ENCODE assay signal across 25 mouse cellular contexts in genomic region chr1:87291416-87291815, GRCm38 (mm10). TPM values are rescaled to one million over a fixed set of nuclear protein-coding genes. Genes with fewer than 3 reads are reported as not detected.
DNase-seq lines count a peak whose midpoint lies in the region; ATAC-seq and TF ChIP-seq lines count a peak whose summit lies in the region.
"Had no signal": no experiment of that assay in that cellular context is flagged by ENCODE, and none has a peak within 500 bp of the region (broad histone marks: within the 10 kb centered on the region; RNA-seq: fewer than 3 reads in every experiment).

No protein-coding gene starts in this region.

- H3K9me3 ChIP-seq in heart, embryonic 11.5 days (replicated peaks; ENCODE audit: control insufficient read depth, low read length): no peaks in the 10 kb centered on the region
- no peaks in the 10 kb centered on the region for H3K9me3 ChIP-seq in kidney, embryonic 14.5 days (ENCODE audit: control insufficient read depth, low read length)
- H3K9me3 ChIP-seq: G1E; hindbrain, embryonic 15.5 days; limb, embryonic 10.5 days; liver, embryonic 15.5 days; lung, embryonic 15.5 days had no signal

- WGBS in heart, embryonic 11.5 days (ENCODE audit: insufficient replicate concordance): 62% methylated on average over 8 of the region's 8 CpGs
- WGBS in kidney, adult 2 months: 58% methylated on average over 8 of the region's 8 CpGs
- 77% methylated on average over 8 of the region's 8 CpGs for WGBS in kidney, embryonic 14.5 days

- H3K4me1 ChIP-seq in heart, embryonic 11.5 days (ENCODE audit: control insufficient read depth, insufficient read depth, low read length): no peaks in the 10 kb centered on the region
- H3K4me1 ChIP-seq in kidney, adult 2 months (ENCODE audit: control insufficient read depth, insufficient read depth, low read length): peaks cover 23% of the 10 kb centered on the region
- H3K4me1 ChIP-seq in kidney, embryonic 14.5 days (ENCODE audit: control insufficient read depth, insufficient read depth, low read length): peaks cover 2% of the 10 kb centered on the region; the same call in 1 of the 2 replicates
- H3K4me1 ChIP-seq: hindbrain, embryonic 15.5 days; limb, embryonic 10.5 days; liver, embryonic 15.5 days; lung, embryonic 15.5 days; megakaryocyte, embryonic 14.5 days had no signal

- H3K27me3 ChIP-seq in heart, embryonic 11.5 days (ENCODE audit: control insufficient read depth, insufficient read depth, low read length): no peaks in the 10 kb centered on the region
- H3K27me3 ChIP-seq in kidney, adult 2 months (replicated peaks; ENCODE audit: control insufficient read depth, insufficient read depth, low read length): no peaks in the 10 kb centered on the region
- no peaks in the 10 kb centered on the region for H3K27me3 ChIP-seq in kidney, embryonic 14.5 days (ENCODE audit: control insufficient read depth, insufficient read depth, low read length)
- H3K27me3 ChIP-seq: CH12.LX; hindbrain, embryonic 15.5 days; liver, embryonic 15.5 days; lung, embryonic 15.5 days had no signal

- no peak for TF ChIP-seq CTCF in kidney, adult 2 months (conservative IDR thresholded peaks at IDR 0.05; ENCODE audit: insufficient read depth, insufficient read length, low read depth, low read length)

- H3K4me2 ChIP-seq in heart, embryonic 11.5 days: no peak overlapping the region
- no peak overlapping the region for H3K4me2 ChIP-seq in kidney, embryonic 14.5 days (replicated peaks; ENCODE audit: low read depth, low read length)
- H3K4me2 ChIP-seq: hindbrain, embryonic 15.5 days; liver, embryonic 15.5 days; lung, embryonic 15.5 days had no signal

- no peak for TF ChIP-seq POLR2A in kidney, adult 2 months (IDR thresholded peaks at IDR 0.05; ENCODE audit: low read depth, low read length)

- no peak for ATAC-seq in heart, embryonic 11.5 days (replicated peaks; ENCODE audit: insufficient number of reproducible peaks, low FRiP score, low TSS enrichment)
- no peak for ATAC-seq in kidney, embryonic 14.5 days (ENCODE audit: low FRiP score, low TSS enrichment)
- ATAC-seq: forebrain, embryonic 14.5 days; midbrain, embryonic 16.5 days had no signal

- DNase-seq in heart, adult 18-20 months: peak; percentile 67 to 72
- peak; percentile 46 for DNase-seq in kidney, adult 2 months
- peak; percentile 17 for DNase-seq in right cerebral cortex, adult 18-20 months
- no peak for DNase-seq in right cerebral cortex, adult 2 months (ENCODE audit: low spot score in 2 of 2)
- peak; percentile 63 for DNase-seq in heart, postnatal 4 days
- DNase-seq: B cell, adult 2 months; cerebellum, adult 18-20 months; cerebellum, postnatal 25 days; embryo, embryonic 11 days; gastrocnemius, adult 2 months; kidney, adult 9 months; liver; lung, postnatal 36 days had no signal

- H3K9ac ChIP-seq in heart, embryonic 11.5 days (ENCODE audit: low read depth, low read length): no peak overlapping the region
- no peak overlapping the region for H3K9ac ChIP-seq in kidney, embryonic 14.5 days (ENCODE audit: low read depth, low read length)
- H3K9ac ChIP-seq: hindbrain, embryonic 15.5 days; liver, embryonic 15.5 days; lung, embryonic 15.5 days had no signal

- no peaks in the 10 kb centered on the region for H3K36me3 ChIP-seq in heart, embryonic 11.5 days (ENCODE audit: control insufficient read depth, insufficient read depth, low read length)
- no peaks in the 10 kb centered on the region for H3K36me3 ChIP-seq in kidney, adult 2 months (ENCODE audit: control insufficient read depth, insufficient read depth, low read length)
- H3K36me3 ChIP-seq in kidney, embryonic 14.5 days (ENCODE audit: control insufficient read depth, insufficient read depth, low read length): no peaks in the 10 kb centered on the region
- H3K36me3 ChIP-seq: G1E; hindbrain, embryonic 15.5 days; limb, embryonic 10.5 days; liver, embryonic 15.5 days; lung, embryonic 15.5 days had no signal

- no peak overlapping the region for H3K27ac ChIP-seq in heart, embryonic 11.5 days (ENCODE audit: low read depth, low read length)
- H3K27ac ChIP-seq in kidney, adult 2 months (ENCODE audit: insufficient read depth, low read depth, low read length): peak overlapping the region; percentile 58; the same call in 1 of the 2 replicates
- H3K27ac ChIP-seq in kidney, embryonic 14.5 days (ENCODE audit: low read depth, low read length): no peak overlapping the region
- H3K27ac ChIP-seq: hindbrain, embryonic 15.5 days; left cerebral cortex, adult 2 months; limb, embryonic 10.5 days; liver, embryonic 15.5 days; lung, embryonic 15.5 days had no signal

- no peak overlapping the region for H3K4me3 ChIP-seq in heart, embryonic 11.5 days (ENCODE audit: low read depth, low read length)
- no peak overlapping the region for H3K4me3 ChIP-seq in kidney, adult 2 months (ENCODE audit: insufficient read depth, low read depth, low read length)
- no peak overlapping the region for H3K4me3 ChIP-seq in kidney, embryonic 14.5 days (ENCODE audit: low read length)
- H3K4me3 ChIP-seq: gastrocnemius, adult 2 months; hindbrain, embryonic 15.5 days; left cerebral cortex, adult 2 months; limb, embryonic 10.5 days; liver, embryonic 15.5 days; lung, embryonic 15.5 days; megakaryocyte, embryonic 14.5 days had no signal

RNA-seq across cellular contexts. Expression of gene Efhd1, which starts 27.3 kb away (rescaled TPM):
- 1 to 10 TPM; 4.4 to 4.8 TPM for total RNA-seq in heart, adult 18-20 months (2021)
- 0.26 and 0.42 TPM in 2 replicates for polyA plus RNA-seq in heart, embryonic 11.5 days (2014; fragmentation: Nextera tagmentation; extraction: Ambion mirVana)
- polyA plus RNA-seq in kidney, adult 2 months (2012; rRNA removed): 152 and 161 TPM in 2 replicates
- polyA plus RNA-seq in kidney, embryonic 14.5 days (2014; fragmentation: Nextera tagmentation; extraction: Ambion mirVana): 2.6 and 3.6 TPM in 2 replicates
- 1 to 10 TPM; 2.6 to 3.0 TPM for total RNA-seq in heart, postnatal 4 days (2021)
- polyA plus RNA-seq: G1E had no signal

RNA-seq across cellular contexts. Expression of gene Gigyf2, which starts 35.4 kb away (rescaled TPM):
- 10 to 100 TPM; 40.8 to 46.3 TPM for total RNA-seq in heart, adult 18-20 months (2021)
- 26.9 and 32.0 TPM in 2 replicates for polyA plus RNA-seq in heart, embryonic 11.5 days (2014; fragmentation: Nextera tagmentation; extraction: Ambion mirVana)
- polyA plus RNA-seq in kidney, adult 2 months (2012; rRNA removed): 40.4 and 47.1 TPM in 2 replicates
- 53.2 and 61.3 TPM in 2 replicates for polyA plus RNA-seq in kidney, embryonic 14.5 days (2014; fragmentation: Nextera tagmentation; extraction: Ambion mirVana)
- 10 to 100 TPM; 46.6 to 46.9 TPM for total RNA-seq in heart, postnatal 4 days (2021)

Comparison
In these comparisons a context has a peak if more than half of its experiments do, and no peak if none do; other contexts are left out.
1. DNase-seq: peak in heart, adult 18-20 months (2 of 2), kidney, adult 2 months (single experiment), right cerebral cortex, adult 18-20 months (single experiment) and heart, postnatal 4 days (single experiment); none in right cerebral cortex, adult 2 months (0 of 2).
2. RNA of gene Efhd1, which starts 27.3 kb away (polyA plus RNA-seq): 152 to 161 TPM in kidney, adult 2 months; 2.6 to 3.6 TPM in kidney, embryonic 14.5 days and 0.26 to 0.42 TPM in heart, embryonic 11.5 days; every median in the first group is over 10 times any median in the second.